Mouse (Mus musculus) ES-Bruce4 (cell line): ENCODE measurements at regions not wholly inside any gene's neighbourhood (a gene's known extent, or its start where the extent isn't known, plus 50 kb on each side); places are given as distances from the start of the nearest gene placed in this dataset.

Source experiments
- CTCF ChIP-seq: IDR thresholded peaks from one replicate; pipeline ENCODE4 v1.8.1; 2011; ENCODE audit warnings: low read depth, low read length
- EP300 ChIP-seq: IDR thresholded peaks from 2 replicates; pipeline ENCODE4 v1.6.1; 2011; ENCODE audit warnings: low read depth, low read length; ENCODE audit not compliant: insufficient read depth
- POLR2A ChIP-seq: IDR thresholded peaks from one replicate; pipeline ENCODE4 v1.8.1; 2011; ENCODE audit warnings: low read length; ENCODE audit not compliant: insufficient read depth

GRCm38 (mm10) chr10:44945205-44945725 is 121.7 kb upstream of the Prep start:
- no peak for TF ChIP-seq EP300
- no peak for TF ChIP-seq CTCF
- no peak for TF ChIP-seq POLR2A
